Mouse (Mus musculus): Measurements from ENCODE around the gene Rtn1. TPM values are rescaled to one million over a fixed set of nuclear protein-coding genes. Genes with fewer than 3 reads are reported as not detected.

The Rtn1 gene
- polyA plus RNA-seq, 1 experiment from 2014 or later, result 7.3 TPM

DNA sequence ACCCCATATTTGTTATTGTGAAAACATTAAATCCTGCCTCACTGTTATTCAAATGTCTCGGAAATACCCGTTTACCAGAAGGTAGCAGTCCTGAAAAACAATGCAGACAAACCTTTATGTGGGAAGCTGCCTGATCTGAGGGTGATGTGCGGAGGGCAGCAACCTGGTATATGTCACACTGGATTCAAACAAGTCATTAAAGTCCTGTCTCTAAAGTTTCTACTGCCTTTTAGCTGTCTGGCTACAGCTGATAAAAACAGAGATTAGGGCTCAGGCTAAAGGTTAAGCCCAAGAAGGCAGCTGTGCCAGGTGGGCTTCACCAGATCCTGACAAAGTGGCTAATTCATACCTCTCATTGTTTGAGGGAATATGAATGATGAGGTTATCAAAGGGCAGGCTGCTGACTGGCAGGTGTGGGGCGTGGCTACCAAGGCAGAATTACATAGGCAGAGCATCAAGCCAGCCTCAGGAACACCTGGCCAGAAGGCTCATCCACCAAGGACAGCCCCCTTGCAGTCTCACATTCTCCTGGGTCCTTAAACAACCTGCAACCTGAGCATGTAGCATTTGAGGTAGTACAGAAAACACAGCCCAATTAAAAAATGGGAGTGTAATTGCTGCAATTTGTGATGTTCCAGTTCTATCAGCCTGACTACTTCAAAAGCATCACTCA, 121.4 kb downstream of the Rtn1 start:
- no peak overlapping the region for H3K9ac ChIP-seq
- no peaks in the 10 kb centered on the region for H3K27me3 ChIP-seq
- H3K4me1 ChIP-seq, result no peaks in the 10 kb centered on the region
- no peaks in the 10 kb centered on the region for H3K36me3 ChIP-seq
- no peak overlapping the region for H3K4me3 ChIP-seq
- ATAC-seq (ENCODE audit: low FRiP score, low read depth), result no peak
- H3K9me3 ChIP-seq, result no peaks in the 10 kb centered on the region
- 63% methylated on average over 4 of the region's 4 CpGs for WGBS
- no peak overlapping the region for H3K27ac ChIP-seq
- H3K4me2 ChIP-seq (replicated peaks), result no peak overlapping the region

DNA sequence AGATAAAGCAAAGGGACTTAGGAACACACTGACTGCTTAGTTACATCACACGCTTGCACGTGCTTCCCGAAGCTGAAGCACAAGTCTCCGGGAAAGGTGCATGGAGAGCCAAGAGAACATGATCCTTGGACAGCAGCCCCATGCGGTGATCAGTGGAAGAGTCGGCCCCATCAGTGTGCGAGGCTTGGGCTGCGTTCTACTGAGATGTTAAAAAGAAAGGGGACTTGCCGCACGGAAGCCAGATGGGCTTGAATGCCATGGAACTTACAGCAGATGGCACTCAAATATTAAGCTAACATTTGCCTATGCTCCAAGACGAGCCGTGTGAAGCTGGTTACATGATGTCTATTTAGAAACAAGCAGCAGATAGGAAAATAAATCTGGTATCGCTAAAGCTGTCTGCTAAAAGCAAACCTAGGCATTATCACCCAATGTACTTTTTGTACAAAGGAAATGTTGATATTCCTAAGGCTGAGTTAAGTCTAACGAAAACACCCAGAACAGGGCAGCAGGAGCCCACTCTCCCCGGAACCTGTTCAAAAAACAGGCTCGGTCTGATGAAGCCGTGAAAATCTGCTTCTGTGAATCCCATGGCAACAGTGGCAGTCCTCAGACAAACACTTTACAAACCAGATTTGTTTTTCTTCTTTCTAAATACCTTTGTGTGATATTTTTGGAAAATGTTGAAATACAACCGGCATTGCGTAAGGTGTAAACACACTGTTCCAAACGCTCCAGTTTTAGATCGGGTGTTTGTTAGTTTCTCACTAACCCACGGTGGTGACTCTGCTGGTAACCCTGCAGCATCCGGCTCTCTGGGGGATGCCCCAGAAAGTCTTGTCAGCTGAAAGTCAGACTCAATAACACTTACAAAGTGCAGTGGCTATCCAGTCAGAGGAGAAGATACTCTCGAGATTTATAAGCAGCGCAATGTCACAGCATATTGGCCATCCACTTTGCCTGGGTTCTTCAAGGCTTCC, 123.2 kb downstream of the Rtn1 start:
- ATAC-seq (ENCODE audit: low FRiP score, low read depth), result no peak

DNA sequence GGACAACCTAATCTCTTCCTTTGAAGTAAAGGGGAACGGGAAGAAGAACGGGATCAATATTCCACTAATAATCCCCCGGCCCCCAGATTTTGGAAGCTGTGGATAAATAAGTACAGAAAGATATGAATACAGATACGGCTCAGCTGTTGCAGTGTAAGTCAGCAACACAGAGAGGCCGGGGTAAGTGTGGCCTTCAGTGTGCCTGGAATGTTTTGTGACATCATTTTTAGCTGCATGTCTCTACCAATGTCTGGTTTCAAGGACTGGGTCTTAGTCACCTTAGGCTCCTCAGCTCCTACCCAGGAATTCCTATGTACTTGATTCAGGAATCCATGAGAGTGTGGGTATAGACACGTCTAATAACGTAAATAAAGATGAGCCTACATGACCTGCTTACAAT, 124.3 kb downstream of the Rtn1 start:
- no peak overlapping the region for H3K4me3 ChIP-seq
- H3K27me3 ChIP-seq, result no peaks in the 10 kb centered on the region
- ATAC-seq (ENCODE audit: low FRiP score, low read depth), result no peak
- H3K4me2 ChIP-seq (replicated peaks), result no peak overlapping the region
- WGBS, result 91% methylated on average over 7 of the region's 7 CpGs
- no peaks in the 10 kb centered on the region for H3K4me1 ChIP-seq
- no peak overlapping the region for H3K27ac ChIP-seq
- no peaks in the 10 kb centered on the region for H3K9me3 ChIP-seq
- no peak overlapping the region for H3K9ac ChIP-seq
- H3K36me3 ChIP-seq, result no peaks in the 10 kb centered on the region

More for the DNA sequence above, 123.2 kb downstream of the Rtn1 start:
- H3K4me3 ChIP-seq, result no peak overlapping the region
- no peak overlapping the region for H3K27ac ChIP-seq
- no peaks in the 10 kb centered on the region for H3K36me3 ChIP-seq
- no peak overlapping the region for H3K4me2 ChIP-seq (replicated peaks)
- 86% methylated on average over 25 of the region's 25 CpGs for WGBS
- H3K27me3 ChIP-seq, result no peaks in the 10 kb centered on the region
- no peaks in the 10 kb centered on the region for H3K4me1 ChIP-seq
- H3K9me3 ChIP-seq, result no peaks in the 10 kb centered on the region
- H3K9ac ChIP-seq, result no peak overlapping the region

DNA sequence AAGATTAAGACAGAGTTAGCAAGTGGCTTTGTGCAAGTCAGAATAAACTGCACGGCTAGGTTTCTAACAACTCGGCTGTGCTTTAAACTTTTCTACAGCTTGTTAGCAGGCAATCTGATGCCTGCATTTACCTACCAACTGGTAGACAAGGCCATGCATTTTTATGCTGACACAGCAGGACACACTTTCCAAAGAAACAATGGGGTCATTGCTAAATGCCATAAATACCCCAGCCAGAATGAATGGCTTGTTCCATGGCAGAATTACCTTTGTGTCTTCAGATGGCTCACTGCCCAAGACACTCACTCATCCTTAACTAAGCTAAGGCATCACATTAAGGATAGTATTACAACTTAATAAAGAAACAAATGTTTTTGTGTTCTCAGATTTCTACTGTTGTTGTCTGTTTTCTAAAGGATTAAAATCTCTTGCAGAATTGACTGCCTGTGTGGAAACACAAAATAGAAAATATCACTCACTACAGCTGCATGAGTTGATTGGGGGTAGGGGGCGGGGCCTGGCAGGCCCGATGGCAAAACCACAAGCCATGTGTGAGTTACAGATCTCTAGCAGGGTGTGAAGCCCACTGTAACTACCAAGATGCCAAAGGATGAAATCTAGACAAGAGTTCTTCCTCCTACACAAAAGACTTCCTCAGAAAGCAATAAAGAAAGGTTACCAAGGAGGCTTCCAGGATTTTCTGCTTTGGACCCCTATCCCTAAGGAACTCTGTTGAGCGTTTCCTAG, 129.6 kb downstream of the Rtn1 start:
- Histone ChIP-seq H3K9ac (no peak overlapping the region), H3K4me3 (no peak overlapping the region), H3K4me1 (no peaks in the 10 kb centered on the region), H3K36me3 (no peaks in the 10 kb centered on the region), H3K9me3 (no peaks in the 10 kb centered on the region), H3K27me3 (no peaks in the 10 kb centered on the region), H3K4me2 (replicated peaks) (no peak overlapping the region), H3K27ac (no peak overlapping the region)
- no peak for ATAC-seq (ENCODE audit: low FRiP score, low read depth)
- 87% methylated on average over 5 of the region's 5 CpGs for WGBS

DNA sequence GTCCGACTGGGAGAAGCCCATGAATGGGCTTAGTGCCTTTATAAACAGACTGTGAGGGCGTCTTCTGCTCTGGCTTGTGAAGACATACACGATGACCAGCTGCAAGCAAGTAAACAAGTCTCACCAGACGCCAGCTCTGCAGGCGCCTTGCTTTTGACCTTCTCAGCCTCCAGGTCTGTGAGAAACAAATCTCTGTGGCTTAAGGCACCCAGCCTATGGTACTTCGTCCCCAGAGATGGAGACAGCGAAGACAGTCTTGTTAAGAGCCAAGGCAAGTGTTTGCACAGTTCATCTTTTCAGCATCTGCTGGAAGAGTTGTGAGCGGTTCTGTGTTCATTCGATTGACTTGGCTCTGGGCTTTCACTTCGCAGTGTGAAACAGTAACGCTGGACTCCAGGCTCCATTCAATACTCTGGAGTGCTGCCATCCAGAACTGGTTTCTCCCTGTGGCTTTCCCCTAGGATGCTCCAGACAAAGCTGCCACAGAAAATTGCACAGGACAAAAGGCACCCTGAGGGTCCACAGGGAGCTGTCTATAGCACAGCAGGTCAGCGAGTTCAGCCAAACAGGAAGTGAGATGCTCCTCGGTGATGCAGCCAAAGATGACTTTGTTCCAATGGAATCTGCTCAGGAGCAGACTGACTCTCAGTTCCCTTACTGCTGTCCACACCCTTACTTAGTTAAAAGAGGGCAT, 135.0 kb downstream of the Rtn1 start:
- ATAC-seq (ENCODE audit: low FRiP score, low read depth), result no peak
- Histone ChIP-seq H3K27me3 (no peaks in the 10 kb centered on the region), H3K4me2 (replicated peaks) (no peak overlapping the region), H3K4me1 (no peaks in the 10 kb centered on the region), H3K9ac (no peak overlapping the region), H3K36me3 (no peaks in the 10 kb centered on the region), H3K4me3 (no peak overlapping the region), H3K9me3 (no peaks in the 10 kb centered on the region), H3K27ac (no peak overlapping the region)
- 65% methylated on average over 13 of the region's 13 CpGs for WGBS

DNA sequence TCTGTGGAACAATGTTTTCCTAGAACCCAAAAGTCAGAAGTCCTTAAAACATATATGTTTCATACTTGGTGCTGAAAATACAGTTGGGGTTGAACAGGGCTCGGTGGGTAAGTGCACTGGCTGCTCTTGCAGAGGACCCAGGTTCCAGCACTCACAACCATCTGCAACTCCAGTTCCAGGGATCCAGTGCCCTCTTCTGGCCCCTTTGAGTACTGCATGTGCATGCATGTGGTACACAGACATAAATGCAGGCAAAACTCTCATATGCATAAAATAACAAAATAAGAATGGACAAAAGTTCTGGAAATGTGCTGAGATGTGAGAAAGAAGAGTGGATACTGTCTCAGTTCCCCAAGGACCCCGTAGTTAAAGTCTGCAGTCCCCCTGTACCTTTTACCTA, 141.2 kb downstream of the Rtn1 start:
- H3K9ac ChIP-seq, result no peak overlapping the region
- H3K27me3 ChIP-seq, result no peaks in the 10 kb centered on the region
- no peak overlapping the region for H3K27ac ChIP-seq
- 82% methylated on average over 2 of the region's 2 CpGs for WGBS
- H3K4me3 ChIP-seq, result no peak overlapping the region
- H3K9me3 ChIP-seq, result no peaks in the 10 kb centered on the region
- ATAC-seq (ENCODE audit: low FRiP score, low read depth), result no peak
- no peaks in the 10 kb centered on the region for H3K4me1 ChIP-seq
- no peaks in the 10 kb centered on the region for H3K36me3 ChIP-seq
- H3K4me2 ChIP-seq (replicated peaks), result no peak overlapping the region

- Histone ChIP-seq H3K9ac (no peak overlapping the region), H3K4me1 (no peaks in the 10 kb centered on the region), H3K36me3 (no peaks in the 10 kb centered on the region), H3K4me3 (no peak overlapping the region), H3K4me2 (replicated peaks) (no peak overlapping the region), H3K27ac (no peak overlapping the region), H3K9me3 (no peaks in the 10 kb centered on the region), H3K27me3 (no peaks in the 10 kb centered on the region)
- no peak for ATAC-seq (ENCODE audit: low FRiP score, low read depth)
- 90% methylated on average over 3 of the region's 3 CpGs for WGBS
These were observed 143.3 kb downstream of the Rtn1 start for GRCm38 (mm10) chr12:72265261-72266228.

- H3K9ac ChIP-seq, result no peak overlapping the region
- 88% methylated on average over 12 of the region's 12 CpGs for WGBS
- no peak overlapping the region for H3K27ac ChIP-seq
- no peaks in the 10 kb centered on the region for H3K9me3 ChIP-seq
- no peak overlapping the region for H3K4me3 ChIP-seq
- H3K36me3 ChIP-seq, result no peaks in the 10 kb centered on the region
- no peak overlapping the region for H3K4me2 ChIP-seq (replicated peaks)
- no peaks in the 10 kb centered on the region for H3K4me1 ChIP-seq
- no peaks in the 10 kb centered on the region for H3K27me3 ChIP-seq
- no peak for ATAC-seq (ENCODE audit: low FRiP score, low read depth)
These were observed 145.4 kb downstream of the Rtn1 start for GRCm38 (mm10) chr12:72263213-72264103.

GRCm38 (mm10) chr12:72257000-72257399, 151.9 kb downstream of the Rtn1 start:
- no peaks in the 10 kb centered on the region for H3K9me3 ChIP-seq
- ATAC-seq (ENCODE audit: low FRiP score, low read depth), result no peak
- WGBS, result 81% methylated on average over 6 of the region's 6 CpGs
- no peak overlapping the region for H3K4me3 ChIP-seq
- no peaks in the 10 kb centered on the region for H3K27me3 ChIP-seq
- H3K27ac ChIP-seq, result no peak overlapping the region
- no peaks in the 10 kb centered on the region for H3K36me3 ChIP-seq
- H3K4me2 ChIP-seq (replicated peaks), result no peak overlapping the region
- H3K4me1 ChIP-seq, result peaks cover 4% of the 10 kb centered on the region; the same call in 1 of the 2 replicates
- H3K9ac ChIP-seq, result no peak overlapping the region

- Histone ChIP-seq H3K36me3 (no peaks in the 10 kb centered on the region), H3K4me3 (no peak overlapping the region), H3K9me3 (0 out of 2 replicates have a peak, but pooled peaks cover 3% of the 10 kb centered on the region), H3K4me1 (peaks cover 5% of the 10 kb centered on the region; the same call in 1 of the 2 replicates), H3K27ac (no peak overlapping the region), H3K27me3 (no peaks in the 10 kb centered on the region), H3K4me2 (replicated peaks) (no peak overlapping the region), H3K9ac (no peak overlapping the region)
- WGBS, result 77% methylated on average over 3 of the region's 3 CpGs
- ATAC-seq (ENCODE audit: low FRiP score, low read depth), result no peak
These were observed 155.8 kb downstream of the Rtn1 start for GRCm38 (mm10) chr12:72253040-72253439.

Data from limb, embryonic 13.5 days (tissue).